Mouse (Mus musculus) MEL (cell line): ENCODE data around the gene Ppfia2.

ENCODE experiments used
- CTCF ChIP-seq, 3 experiments: IDR thresholded peaks in 2 of 3; conservative IDR thresholded peaks in 1 of 3; 2 replicates each; pipeline ENCODE4 v1.5.1; 2011 to 2012; ENCODE audit warnings: low read length in 3 of 3, low read depth in 2 of 3, mild to moderate bottlenecking in 2 of 3, improper control_type of control experiment in 1 of 3, inconsistent platforms in 1 of 3, mixed read lengths in 1 of 3, moderate library complexity in 1 of 3; ENCODE audit not compliant: control insufficient read depth in 1 of 3, insufficient read depth in 1 of 3, poor library complexity in 1 of 3, severe bottlenecking in 1 of 3
- EP300 ChIP-seq, 2 experiments: IDR thresholded peaks; 2 replicates each; pipeline ENCODE4 v1.6.1; 2011; ENCODE audit warnings: improper control_type of control experiment in 2 of 2, low read length in 2 of 2, low read depth in 1 of 2, mild to moderate bottlenecking in 1 of 2
- POLR2A ChIP-seq, 2 experiments: IDR thresholded peaks; 2 replicates each; pipeline ENCODE4 v1.6.1; 2011 to 2012; ENCODE audit warnings: low read length in 2 of 2, mild to moderate bottlenecking in 2 of 2, control low read depth in 1 of 2, improper control_type of control experiment in 1 of 2, low read depth in 1 of 2, moderate library complexity in 1 of 2; ENCODE audit not compliant: control insufficient read depth in 1 of 2, insufficient read depth in 1 of 2, poor library complexity in 1 of 2
- POLR2AphosphoS2 ChIP-seq: IDR thresholded peaks from 2 replicates; pipeline ENCODE4 v1.6.1; 2011; ENCODE audit warnings: low read length, improper control_type of control experiment
- TBP ChIP-seq: IDR thresholded peaks from 2 replicates; pipeline ENCODE4 v1.8.0; 2011; ENCODE audit warnings: low read depth, low read length, improper control_type of control experiment

GRCm38 (mm10) chr10:106596976-106597375 lies 126.8 kb downstream of the Ppfia2 start:
- TF ChIP-seq EP300 (IDR thresholded peaks at IDR 0.05; ENCODE audit: low read depth in 1 of 2, low read length in 2 of 2) (no peak), CTCF (IDR thresholded peaks at IDR 0.05 in 2 of 3, conservative IDR thresholded peaks at IDR 0.05 in 1 of 3; ENCODE audit: control insufficient read depth in 1 of 3, insufficient read depth in 1 of 3, low read depth in 2 of 3, low read length in 3 of 3, poor library complexity in 1 of 3, severe bottlenecking in 1 of 3) (no peak), TBP (no peak), POLR2A (IDR thresholded peaks at IDR 0.05; ENCODE audit: control insufficient read depth in 1 of 2, insufficient read depth in 1 of 2, low read depth in 1 of 2, low read length in 2 of 2, poor library complexity in 1 of 2) (no peak), POLR2AphosphoS2 (no peak)
